Mouse (Mus musculus): Measurements from ENCODE around the gene Klf16. TPM values are rescaled to one million over a fixed set of nuclear protein-coding genes. Genes with fewer than 3 reads are reported as not detected.

Klf16 gene
- 18.4 and 33.2 TPM in 2 replicates for polyA plus RNA-seq (2012; rRNA removed)

GRCm38 (mm10) chr10:80577195-80578130 is at the start of gene Klf16:
TSS of gene Klf16 (minus strand) at chr10:80577321.
- WGBS: 2% methylated on average over 90 of the region's 97 CpGs
- Histone ChIP-seq H3K36me3 (ENCODE audit: control insufficient read depth, insufficient read depth, low read length) (no peaks in the 10 kb centered on the region), H3K4me1 (ENCODE audit: control insufficient read depth, insufficient read depth, insufficient read length, low read length) (peaks cover 12% of the 10 kb centered on the region), H3K4me3 (ENCODE audit: low read depth, low read length) (peak within 1 kb of the TSS; percentile 78), H3K27ac (ENCODE audit: insufficient read depth, low read depth, low read length) (peak within 1 kb of the TSS; percentile 89), H3K27me3 (ENCODE audit: control insufficient read depth, insufficient read depth, low read length) (no peaks in the 10 kb centered on the region)
- TF ChIP-seq POLR2A (IDR thresholded peaks at IDR 0.05; ENCODE audit: low read depth, low read length): peak; percentile 30; the same call in 1 of the 2 replicates
- TF ChIP-seq CTCF (IDR thresholded peaks at IDR 0.05; ENCODE audit: extremely low read depth, insufficient read length, insufficient replicate concordance, low read depth, low read length): no peak

- 53% methylated on average over 4 of the region's 4 CpGs for WGBS
- H3K27ac ChIP-seq (ENCODE audit: insufficient read depth, low read depth, low read length): peak overlapping the region; percentile 78
These were observed 48.6 kb upstream of the Klf16 start for GRCm38 (mm10) chr10:80625764-80626163.

GRCm38 (mm10) chr10:80623457-80624191 is 46.5 kb upstream of the Klf16 start:
- TF ChIP-seq CTCF (IDR thresholded peaks at IDR 0.05; ENCODE audit: extremely low read depth, insufficient read length, insufficient replicate concordance, low read depth, low read length) (peak; percentile 9; the same call in 1 of the 2 replicates), POLR2A (IDR thresholded peaks at IDR 0.05; ENCODE audit: low read depth, low read length) (0 out of 2 replicates have a peak, but pooled peaks have one; percentile 15)

More at GRCm38 (mm10) chr10:80625764-80626163, 48.6 kb upstream of the Klf16 start:
- TF ChIP-seq POLR2A (IDR thresholded peaks at IDR 0.05; ENCODE audit: low read depth, low read length) (no peak), CTCF (IDR thresholded peaks at IDR 0.05; ENCODE audit: extremely low read depth, insufficient read length, insufficient replicate concordance, low read depth, low read length) (no peak)
- Histone ChIP-seq H3K4me3 (ENCODE audit: low read depth, low read length) (no peak overlapping the region), H3K36me3 (ENCODE audit: control insufficient read depth, insufficient read depth, low read length) (no peaks in the 10 kb centered on the region), H3K27me3 (ENCODE audit: control insufficient read depth, insufficient read depth, low read length) (no peaks in the 10 kb centered on the region), H3K4me1 (ENCODE audit: control insufficient read depth, insufficient read depth, insufficient read length, low read length) (peaks cover 28% of the 10 kb centered on the region)

GRCm38 (mm10) chr10:80622661-80623456 is 45.7 kb upstream of the Klf16 start, which contains the start of gene Csnk1g2:
TSS of gene Csnk1g2 (plus strand) at chr10:80622838.
- no peaks in the 10 kb centered on the region for H3K36me3 ChIP-seq (ENCODE audit: control insufficient read depth, insufficient read depth, low read length)
- WGBS: under 1% methylated on average over 81 of the region's 85 CpGs

More at GRCm38 (mm10) chr10:80623457-80624191, 46.5 kb upstream of the Klf16 start:
- H3K27me3 ChIP-seq (ENCODE audit: control insufficient read depth, insufficient read depth, low read length): no peaks in the 10 kb centered on the region
- WGBS: 11% methylated on average over 15 of the region's 15 CpGs
- peak overlapping the region; percentile 89 for H3K27ac ChIP-seq (ENCODE audit: insufficient read depth, low read depth, low read length)
- H3K4me1 ChIP-seq (ENCODE audit: control insufficient read depth, insufficient read depth, insufficient read length, low read length): peaks cover 28% of the 10 kb centered on the region
- H3K36me3 ChIP-seq (ENCODE audit: control insufficient read depth, insufficient read depth, low read length): no peaks in the 10 kb centered on the region
- H3K4me3 ChIP-seq (ENCODE audit: low read depth, low read length): peak overlapping the region; percentile 69

GRCm38 (mm10) chr10:80621940-80622660 is 45.0 kb upstream of the Klf16 start:
- Histone ChIP-seq H3K27ac (ENCODE audit: insufficient read depth, low read depth, low read length) (peak overlapping the region; percentile 94), H3K36me3 (ENCODE audit: control insufficient read depth, insufficient read depth, low read length) (no peaks in the 10 kb centered on the region), H3K4me1 (ENCODE audit: control insufficient read depth, insufficient read depth, insufficient read length, low read length) (peaks cover 31% of the 10 kb centered on the region), H3K4me3 (ENCODE audit: low read depth, low read length) (peak overlapping the region; percentile 71), H3K27me3 (ENCODE audit: control insufficient read depth, insufficient read depth, low read length) (no peaks in the 10 kb centered on the region)
- WGBS: under 1% methylated on average over 64 of the region's 64 CpGs
- TF ChIP-seq CTCF (IDR thresholded peaks at IDR 0.05; ENCODE audit: extremely low read depth, insufficient read length, insufficient replicate concordance, low read depth, low read length) (peak; percentile 5; the same call in 1 of the 2 replicates), POLR2A (IDR thresholded peaks at IDR 0.05; ENCODE audit: low read depth, low read length) (peak; percentile 89)

More at GRCm38 (mm10) chr10:80622661-80623456, 45.7 kb upstream of the Klf16 start, which contains the start of gene Csnk1g2:
- no peaks in the 10 kb centered on the region for H3K27me3 ChIP-seq (ENCODE audit: control insufficient read depth, insufficient read depth, low read length)
- peak within 1 kb of the TSS; percentile 94 for H3K27ac ChIP-seq (ENCODE audit: insufficient read depth, low read depth, low read length)
- peak within 1 kb of the TSS; percentile 71 for H3K4me3 ChIP-seq (ENCODE audit: low read depth, low read length)
- no peak; the same call in none of the 2 replicates for TF ChIP-seq POLR2A (IDR thresholded peaks at IDR 0.05; ENCODE audit: low read depth, low read length)
- TF ChIP-seq CTCF (IDR thresholded peaks at IDR 0.05; ENCODE audit: extremely low read depth, insufficient read length, insufficient replicate concordance, low read depth, low read length): 0 out of 2 replicates have a peak, but pooled peaks have one; percentile 0
- H3K4me1 ChIP-seq (ENCODE audit: control insufficient read depth, insufficient read depth, insufficient read length, low read length): peaks cover 33% of the 10 kb centered on the region

GRCm38 (mm10) chr10:80621690-80621939 is 44.5 kb upstream of the Klf16 start:
- H3K27ac ChIP-seq (ENCODE audit: insufficient read depth, low read depth, low read length): peak overlapping the region; percentile 94
- peaks cover 30% of the 10 kb centered on the region for H3K4me1 ChIP-seq (ENCODE audit: control insufficient read depth, insufficient read depth, insufficient read length, low read length)
- H3K36me3 ChIP-seq (ENCODE audit: control insufficient read depth, insufficient read depth, low read length): no peaks in the 10 kb centered on the region
- TF ChIP-seq POLR2A (IDR thresholded peaks at IDR 0.05; ENCODE audit: low read depth, low read length) (no peak), CTCF (IDR thresholded peaks at IDR 0.05; ENCODE audit: extremely low read depth, insufficient read length, insufficient replicate concordance, low read depth, low read length) (no peak)
- H3K4me3 ChIP-seq (ENCODE audit: low read depth, low read length): peak overlapping the region; percentile 71
- H3K27me3 ChIP-seq (ENCODE audit: control insufficient read depth, insufficient read depth, low read length): no peaks in the 10 kb centered on the region
- WGBS: 2% methylated on average over 9 of the region's 9 CpGs

All from small intestine, adult 2 months (tissue).